Mouse (Mus musculus): Measurements from ENCODE around the gene Fam81a.

GRCm38 (mm10) chr9:70160071-70160470 lies 17.7 kb upstream of the Fam81a start:
- TF ChIP-seq CTCF (IDR thresholded peaks at IDR 0.05) (no peak), EP300 (IDR thresholded peaks at IDR 0.05) (no peak)
